Mouse (Mus musculus) kidney, embryonic 14.5 days (tissue): ENCODE measurements around the gene Spata16. TPM values are rescaled to one million over a fixed set of nuclear protein-coding genes. Genes with fewer than 3 reads are reported as not detected.

Source experiments
- ATAC-seq: fragments of 200-750 bp; cut with Nextera tagmentation; 2 replicates; pipeline ENCODE4 v1.8.0; 2017; ENCODE audit warnings: moderate number of reproducible peaks, mild to moderate bottlenecking, moderate TSS enrichment, moderate library complexity; ENCODE audit not compliant: low FRiP score, low TSS enrichment
- H3K27ac ChIP-seq: fragments of 300-500 bp; sonication (generic); 2 replicates; pipeline ENCODE4 v1.5.1; 2014; ENCODE audit warnings: low read depth, mild to moderate bottlenecking, low read length, moderate library complexity, mixed read lengths
- H3K27me3 ChIP-seq: fragments of 300-500 bp; sonication (generic); 2 replicates; pipeline ENCODE4 v1.6.1; 2014; ENCODE audit warnings: mild to moderate bottlenecking, low read length; ENCODE audit not compliant: control insufficient read depth, insufficient read depth
- H3K36me3 ChIP-seq: fragments of 300-500 bp; sonication (generic); 2 replicates; pipeline ENCODE4 v1.6.1; 2014; ENCODE audit warnings: low read length, mixed read lengths; ENCODE audit not compliant: control insufficient read depth, insufficient read depth
- H3K4me1 ChIP-seq: fragments of 300-500 bp; sonication (generic); 2 replicates; pipeline ENCODE4 v1.6.1; 2014; ENCODE audit warnings: low read length, mixed read lengths; ENCODE audit not compliant: control insufficient read depth, insufficient read depth
- H3K4me2 ChIP-seq: fragments of 300-500 bp; sonication (generic); replicated peaks from 2 replicates; pipeline ENCODE4 v1.6.1; 2014; ENCODE audit warnings: low read depth, mild to moderate bottlenecking, low read length
- H3K4me3 ChIP-seq: fragments of 300-500 bp; sonication (generic); 2 replicates; pipeline ENCODE4 v1.5.1; 2014; ENCODE audit warnings: mild to moderate bottlenecking, low read length
- H3K9ac ChIP-seq: fragments of 300-500 bp; sonication (generic); 2 replicates; pipeline ENCODE4 v1.6.1; 2014; ENCODE audit warnings: low read depth, mild to moderate bottlenecking, low read length, moderate library complexity
- H3K9me3 ChIP-seq: fragments of 300-500 bp; sonication (generic); 2 replicates; pipeline ENCODE4 v1.6.1; 2016; ENCODE audit warnings: low read length; ENCODE audit not compliant: control insufficient read depth
- WGBS: fragments of 180-500 bp; shearing (Covaris S2); extraction: QIAGEN DNeasy Blood & Tissue Kit; methylation state at CpG from one replicate; pipeline ENCODE4 v1.1.7; 2014; 5-methylcytosine and 5-hydroxymethylcytosine counted together
- polyA plus RNA-seq: library from polyadenylated mRNA; unstranded; fragments of >200 nt; fragmentation: Nextera tagmentation; extraction: Ambion mirVana; gene quantifications from 2 replicates; pipeline ENCODE4 v1.2.1, GENCODE M21; 2014

Gene Spata16
- polyA plus RNA-seq, 1 experiment from 2014 or later, result not detected

GRCm38 (mm10) chr3:26815764-26816163 is 178.3 kb downstream of the Spata16 start:
- no peak overlapping the region for H3K4me2 ChIP-seq
- H3K27me3 ChIP-seq, result no peaks in the 10 kb centered on the region
- H3K27ac ChIP-seq, result no peak overlapping the region
- ATAC-seq, result no peak
- H3K4me1 ChIP-seq, result no peaks in the 10 kb centered on the region
- WGBS, result 88% methylated on average over 5 of the region's 5 CpGs
- H3K9ac ChIP-seq, result no peak overlapping the region
- H3K4me3 ChIP-seq, result no peak overlapping the region
- no peaks in the 10 kb centered on the region for H3K36me3 ChIP-seq
- no peaks in the 10 kb centered on the region for H3K9me3 ChIP-seq

GRCm38 (mm10) chr3:26819398-26819797 is 182.0 kb downstream of the Spata16 start:
- 67% methylated on average over 5 of the region's 5 CpGs for WGBS
- H3K4me3 ChIP-seq, result no peak overlapping the region

GRCm38 (mm10) chr3:26826958-26827839 is 189.8 kb downstream of the Spata16 start:
- Histone ChIP-seq H3K9me3 (no peaks in the 10 kb centered on the region), H3K9ac (no peak overlapping the region), H3K4me1 (no peaks in the 10 kb centered on the region), H3K4me2 (no peak overlapping the region), H3K27ac (no peak overlapping the region), H3K27me3 (no peaks in the 10 kb centered on the region), H3K36me3 (no peaks in the 10 kb centered on the region), H3K4me3 (no peak overlapping the region)
- ATAC-seq, result no peak
- 81% methylated on average over 7 of the region's 7 CpGs for WGBS

More at GRCm38 (mm10) chr3:26819398-26819797, 182.0 kb downstream of the Spata16 start:
- Histone ChIP-seq H3K27ac (no peak overlapping the region), H3K36me3 (no peaks in the 10 kb centered on the region), H3K9me3 (no peaks in the 10 kb centered on the region), H3K4me1 (no peaks in the 10 kb centered on the region), H3K9ac (no peak overlapping the region), H3K4me2 (no peak overlapping the region), H3K27me3 (no peaks in the 10 kb centered on the region)
- ATAC-seq, result no peak

- Histone ChIP-seq H3K4me1 (no peaks in the 10 kb centered on the region), H3K9ac (no peak overlapping the region), H3K27ac (no peak overlapping the region), H3K4me2 (no peak overlapping the region), H3K9me3 (no peaks in the 10 kb centered on the region), H3K27me3 (no peaks in the 10 kb centered on the region), H3K36me3 (no peaks in the 10 kb centered on the region), H3K4me3 (no peak overlapping the region)
- no peak for ATAC-seq
- 92% methylated on average over 5 of the region's 5 CpGs for WGBS
Observed at GRCm38 (mm10) chr3:26832954-26833353, 195.5 kb downstream of the Spata16 start.

GRCm38 (mm10) chr3:26834178-26835050 is 197.0 kb downstream of the Spata16 start:
- Histone ChIP-seq H3K9me3 (no peaks in the 10 kb centered on the region), H3K4me3 (no peak overlapping the region), H3K4me1 (no peaks in the 10 kb centered on the region), H3K4me2 (no peak overlapping the region), H3K36me3 (no peaks in the 10 kb centered on the region), H3K27ac (no peak overlapping the region), H3K27me3 (no peaks in the 10 kb centered on the region), H3K9ac (no peak overlapping the region)
- peak; percentile 77 for ATAC-seq
- WGBS, result 68% methylated on average over 21 of the region's 21 CpGs

- H3K4me2 ChIP-seq, result no peak overlapping the region
- no peaks in the 10 kb centered on the region for H3K4me1 ChIP-seq
- no peak overlapping the region for H3K9ac ChIP-seq
- H3K36me3 ChIP-seq, result no peaks in the 10 kb centered on the region
- no peak for ATAC-seq
- WGBS, result 91% methylated on average over 17 of the region's 17 CpGs
- no peak overlapping the region for H3K4me3 ChIP-seq
- H3K27ac ChIP-seq, result no peak overlapping the region
- no peaks in the 10 kb centered on the region for H3K9me3 ChIP-seq
- no peaks in the 10 kb centered on the region for H3K27me3 ChIP-seq
Observed at GRCm38 (mm10) chr3:26835051-26835755, 197.8 kb downstream of the Spata16 start.

GRCm38 (mm10) chr3:26845041-26845440 is 207.6 kb downstream of the Spata16 start:
- Histone ChIP-seq H3K27me3 (no peaks in the 10 kb centered on the region), H3K27ac (no peak overlapping the region), H3K9me3 (no peaks in the 10 kb centered on the region), H3K4me1 (no peaks in the 10 kb centered on the region), H3K9ac (no peak overlapping the region), H3K36me3 (no peaks in the 10 kb centered on the region), H3K4me3 (no peak overlapping the region), H3K4me2 (no peak overlapping the region)
- 87% methylated on average over 3 of the region's 3 CpGs for WGBS
- no peak for ATAC-seq

GRCm38 (mm10) chr3:26847935-26848334 is 210.5 kb downstream of the Spata16 start:
- H3K27me3 ChIP-seq, result no peaks in the 10 kb centered on the region
- H3K36me3 ChIP-seq, result no peaks in the 10 kb centered on the region
- H3K27ac ChIP-seq, result no peak overlapping the region
- 91% methylated on average over 5 of the region's 5 CpGs for WGBS
- H3K4me3 ChIP-seq, result no peak overlapping the region
- no peaks in the 10 kb centered on the region for H3K9me3 ChIP-seq
- no peak overlapping the region for H3K9ac ChIP-seq
- H3K4me2 ChIP-seq, result no peak overlapping the region
- H3K4me1 ChIP-seq, result no peaks in the 10 kb centered on the region
- ATAC-seq, result no peak
